ENCODE assay signal across 27 mouse cellular contexts in genomic region chr3:20505546-20505945, GRCm38 (mm10).
A peak's percentile ranks its signal among the peaks of the same experiment; 100 is the strongest.
DNase-seq lines count a peak whose midpoint lies in the region; ATAC-seq and TF ChIP-seq lines count a peak whose summit lies in the region.
"Had no signal": no experiment of that assay in that cellular context is flagged by ENCODE, and none has a peak within 500 bp of the region (broad histone marks: within the 10 kb centered on the region; RNA-seq: fewer than 3 reads in every experiment).

No protein-coding gene starts in this region.

- H3K4me3 ChIP-seq in layer of hippocampus, adult 2 months, result no peak overlapping the region
- H3K4me3 ChIP-seq in thymus, adult 2 months (ENCODE audit: control insufficient read depth, insufficient read depth, low read length), result no peak overlapping the region
- no peak overlapping the region for H3K4me3 ChIP-seq in stomach, postnatal 0 days (ENCODE audit: low read depth, low read length)
- H3K4me3 ChIP-seq in midbrain, embryonic 15.5 days, result no peak overlapping the region
- H3K4me3 ChIP-seq: forebrain, embryonic 10.5 days; heart, adult 2 months; heart, embryonic 15.5 days; limb, embryonic 12.5 days had no signal

- no peak overlapping the region for H3K4me2 ChIP-seq in stomach, postnatal 0 days (replicated peaks; ENCODE audit: low read depth)
- no peak overlapping the region for H3K4me2 ChIP-seq in midbrain, embryonic 15.5 days
- H3K4me2 ChIP-seq: heart, embryonic 15.5 days; limb, embryonic 12.5 days; liver, embryonic 11.5 days; midbrain, embryonic 11.5 days had no signal

- no peaks in the 10 kb centered on the region for H3K9me3 ChIP-seq in stomach, postnatal 0 days (ENCODE audit: control insufficient read depth, low read length)
- no peaks in the 10 kb centered on the region for H3K9me3 ChIP-seq in midbrain, embryonic 15.5 days
- H3K9me3 ChIP-seq: forebrain, embryonic 10.5 days; G1E; heart, embryonic 15.5 days; limb, embryonic 12.5 days had no signal

- 98% methylated on average over 5 of the region's 5 CpGs for WGBS in thymus, adult 2 months
- WGBS in stomach, postnatal 0 days, result 88% methylated on average over 5 of the region's 5 CpGs
- WGBS in midbrain, embryonic 15.5 days, result 92% methylated on average over 5 of the region's 5 CpGs

- no peaks in the 10 kb centered on the region for H3K36me3 ChIP-seq in thymus, adult 2 months (ENCODE audit: control insufficient read depth, insufficient read depth, low read length)
- no peaks in the 10 kb centered on the region for H3K36me3 ChIP-seq in stomach, postnatal 0 days (ENCODE audit: control insufficient read depth, insufficient read depth, low read length)
- no peaks in the 10 kb centered on the region for H3K36me3 ChIP-seq in midbrain, embryonic 15.5 days (replicated peaks)
- H3K36me3 ChIP-seq: forebrain, embryonic 10.5 days; G1E; heart, embryonic 15.5 days; limb, embryonic 12.5 days had no signal

- H3K27ac ChIP-seq in layer of hippocampus, adult 2 months, result no peak overlapping the region
- no peak overlapping the region for H3K27ac ChIP-seq in thymus, adult 2 months (ENCODE audit: control insufficient read depth, insufficient read depth, low read length)
- no peak overlapping the region for H3K27ac ChIP-seq in stomach, postnatal 0 days (replicated peaks)
- no peak overlapping the region for H3K27ac ChIP-seq in midbrain, embryonic 15.5 days
- H3K27ac ChIP-seq: forebrain, embryonic 10.5 days; heart, adult 2 months; heart, embryonic 15.5 days; hindbrain, postnatal 0 days; limb, embryonic 12.5 days had no signal

- TF ChIP-seq CTCF in layer of hippocampus, adult 2 months (conservative IDR thresholded peaks at IDR 0.05), result peak; percentile 21
- no peak for TF ChIP-seq CTCF in thymus, adult 2 months (IDR thresholded peaks at IDR 0.05; ENCODE audit: borderline replicate concordance, control insufficient read depth, extremely low read depth, insufficient read depth, low read length, poor library complexity)
- TF ChIP-seq CTCF in stomach, postnatal 0 days (IDR thresholded peaks at IDR 0.05; ENCODE audit: low read depth), result peak; percentile 9; the same call in 1 of the 2 replicates

- no peak for TF ChIP-seq POLR2A in thymus, adult 2 months (IDR thresholded peaks at IDR 0.05; ENCODE audit: control insufficient read depth, extremely low read depth, insufficient read depth, low read length, poor library complexity)

- no peaks in the 10 kb centered on the region for H3K27me3 ChIP-seq in thymus, adult 2 months (ENCODE audit: control insufficient read depth, insufficient read depth, low read length)
- no peaks in the 10 kb centered on the region for H3K27me3 ChIP-seq in stomach, postnatal 0 days (ENCODE audit: control insufficient read depth, insufficient read depth, low read length)
- H3K27me3 ChIP-seq in midbrain, embryonic 15.5 days (replicated peaks), result no peaks in the 10 kb centered on the region
- H3K27me3 ChIP-seq: CH12.LX; heart, embryonic 15.5 days; limb, embryonic 12.5 days; Patski had no signal

- no peak for ATAC-seq in stomach, postnatal 0 days (ENCODE audit: low FRiP score, low TSS enrichment)
- ATAC-seq in midbrain, embryonic 15.5 days (replicated peaks), result no peak
- ATAC-seq: forebrain, embryonic 16.5 days; hindbrain, postnatal 0 days; intestine, embryonic 16.5 days; liver, postnatal 0 days; Patski had no signal

- no peak for DNase-seq in layer of hippocampus, adult 2 months (ENCODE audit: low spot score in 2 of 2)
- no peak for DNase-seq in layer of hippocampus, adult 9-10 months (ENCODE audit: low spot score)
- DNase-seq in thymus, adult 2 months, result peak; percentile 3
- DNase-seq in thymus, adult 18-20 months, result no peak
- peak; percentile 28 for DNase-seq in adrenal gland, adult 2 months
- no peak for DNase-seq in stomach, postnatal 0 days (ENCODE audit: low spot score)
- DNase-seq in urinary bladder, postnatal 14 days (ENCODE audit: low spot score), result no peak
- DNase-seq: B cell, adult 2 months; cerebellum, adult 18-20 months; cerebellum, postnatal 14 days; gastrocnemius, postnatal 36 days; heart, adult 2 months; kidney, postnatal 25 days; liver, postnatal 0 days; right cerebral cortex, postnatal 14 days had no signal

- TF ChIP-seq EP300 in stomach, postnatal 0 days (optimal IDR thresholded peaks at IDR 0.05), result no peak

- H3K9ac ChIP-seq in stomach, postnatal 0 days (ENCODE audit: low read length), result no peak overlapping the region
- no peak overlapping the region for H3K9ac ChIP-seq in midbrain, embryonic 15.5 days
- H3K9ac ChIP-seq: heart, embryonic 15.5 days; limb, embryonic 12.5 days; liver, postnatal 0 days had no signal

- H3K4me1 ChIP-seq in thymus, adult 2 months (replicated peaks; ENCODE audit: control insufficient read depth, insufficient read depth, low read length), result no peaks in the 10 kb centered on the region
- no peaks in the 10 kb centered on the region for H3K4me1 ChIP-seq in stomach, postnatal 0 days (replicated peaks; ENCODE audit: control insufficient read depth, insufficient read depth)
- no peaks in the 10 kb centered on the region for H3K4me1 ChIP-seq in midbrain, embryonic 15.5 days
- H3K4me1 ChIP-seq: forebrain, embryonic 10.5 days; heart, embryonic 15.5 days; limb, embryonic 12.5 days had no signal

Comparison
In these comparisons a context has a peak if more than half of its experiments do, and no peak if none do; other contexts are left out.
1. DNase-seq: peak in thymus, adult 2 months (single experiment) and adrenal gland, adult 2 months (single experiment); none in layer of hippocampus, adult 2 months (0 of 2), layer of hippocampus, adult 9-10 months (single experiment), thymus, adult 18-20 months (0 of 2), stomach, postnatal 0 days (single experiment) and urinary bladder, postnatal 14 days (single experiment).